Mouse (Mus musculus): ENCODE data around the gene Htr1f.
"Not testable (repeated sequence)": the region's sequence is repeated elsewhere in the genome, so short reads cannot be mapped to it uniquely, and the experiment has no call there.

The Htr1f gene

GRCm38 (mm10) chr16:65105184-65105931 lies at the start of gene Htr1f:
Htr1f (minus strand) TSS chr16:65105854.
- in situ Hi-C loops (cut with MboI; ENCODE audit: low sequenced_read_pairs): no loop called here

- in situ Hi-C loops (cut with MboI; ENCODE audit: low sequenced_read_pairs): no loop called here
These were observed 34.1 kb upstream of the Htr1f start for GRCm38 (mm10) chr16:65139771-65140170.

- in situ Hi-C loops (cut with MboI; ENCODE audit: low sequenced_read_pairs): no loop called here
These were observed 23.7 kb upstream of the Htr1f start for GRCm38 (mm10) chr16:65129391-65129790.

DNA sequence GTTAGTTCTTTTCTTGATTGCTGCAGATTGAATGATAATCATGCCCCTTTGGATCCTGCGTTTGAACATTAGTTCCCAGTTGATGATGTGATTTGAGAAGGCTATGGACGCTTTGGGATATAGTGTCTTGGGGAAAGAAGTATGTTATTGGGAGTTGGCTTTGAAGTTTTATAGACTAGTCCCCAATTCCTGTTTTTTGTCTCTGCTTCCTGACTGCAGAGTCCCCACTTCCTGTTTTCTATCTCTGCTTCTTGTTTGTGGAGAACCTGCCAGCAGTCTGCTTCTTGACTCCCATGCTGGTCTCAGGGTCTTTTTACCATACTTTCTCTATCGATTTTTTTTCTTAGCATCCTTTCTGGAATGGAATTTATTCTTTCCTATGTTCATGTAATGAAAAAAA lies 22.2 kb upstream of the Htr1f start:
- in situ Hi-C loops (cut with MboI; ENCODE audit: low sequenced_read_pairs): no loop called here

DNA sequence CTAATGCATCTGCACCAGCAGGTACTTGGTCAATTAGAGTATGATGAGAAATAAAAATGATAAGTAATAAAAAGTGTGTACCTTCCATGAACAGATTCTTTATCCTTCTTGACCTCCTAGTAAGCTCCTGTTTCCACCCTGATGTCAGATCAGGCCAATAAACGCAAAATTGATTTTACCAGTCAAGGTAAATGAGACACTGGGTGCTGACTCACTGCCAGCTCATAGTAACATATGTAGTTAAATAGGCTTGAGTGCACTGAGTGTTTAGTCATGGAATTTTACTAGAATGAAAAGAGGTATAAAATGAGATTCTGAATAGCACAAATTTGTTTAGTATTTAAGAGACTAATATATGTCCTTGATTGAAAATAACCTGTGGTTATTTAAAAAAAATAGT lies 6.6 kb upstream of the Htr1f start:
- in situ Hi-C loops (cut with MboI; ENCODE audit: low sequenced_read_pairs): no loop called here

GRCm38 (mm10) chr16:65093552-65093951 lies 12.1 kb downstream of the Htr1f start:
- in situ Hi-C loops (cut with MboI; ENCODE audit: low sequenced_read_pairs): no loop called here

GRCm38 (mm10) chr16:65083475-65083874 lies 22.2 kb downstream of the Htr1f start:
- in situ Hi-C loops (cut with MboI; ENCODE audit: low sequenced_read_pairs): no loop called here

GRCm38 (mm10) chr16:65069867-65070266 lies 35.8 kb downstream of the Htr1f start:
- in situ Hi-C loops (cut with MboI; ENCODE audit: low sequenced_read_pairs): no loop called here

- in situ Hi-C loops (cut with MboI; ENCODE audit: low sequenced_read_pairs): no loop called here
These were observed 39.4 kb downstream of the Htr1f start for GRCm38 (mm10) chr16:65066264-65066663.

DNA sequence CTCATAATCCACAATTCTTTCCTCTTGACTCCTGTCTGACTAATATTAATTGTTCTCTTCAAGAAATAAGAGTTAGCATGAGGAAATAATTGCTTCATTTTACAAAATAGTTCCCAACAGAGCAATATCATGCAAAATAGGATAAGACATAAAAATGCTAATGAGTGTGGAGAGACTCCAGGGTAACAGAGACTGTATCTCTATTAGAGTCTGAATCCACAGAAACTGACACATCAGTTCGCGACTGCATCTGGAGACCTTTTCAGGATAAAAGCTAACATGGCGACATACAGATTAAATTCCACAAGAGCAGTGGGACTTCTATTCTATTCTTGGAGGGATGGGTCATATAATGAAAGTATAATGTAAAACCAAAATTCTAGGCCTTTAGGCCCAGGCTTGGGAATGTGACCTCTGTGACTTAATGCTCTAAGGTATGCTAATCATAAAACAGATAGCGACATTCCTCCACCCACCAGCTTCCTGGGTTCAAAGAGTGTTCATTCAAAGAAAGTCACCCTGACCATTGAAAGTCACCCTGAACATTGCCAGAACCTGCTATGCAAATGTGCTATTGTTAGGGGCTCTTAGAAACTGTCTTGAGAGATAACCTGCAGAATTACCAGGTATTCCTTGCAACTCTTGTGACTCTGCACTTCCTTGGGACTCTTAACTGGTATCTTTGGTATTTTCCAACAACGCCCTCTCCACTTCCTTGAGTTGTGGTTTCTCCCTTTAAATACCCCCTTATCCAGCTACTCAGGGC lies 67.8 kb downstream of the Htr1f start:
- in situ Hi-C loops (cut with MboI; ENCODE audit: low sequenced_read_pairs): not testable (repeated sequence)

- in situ Hi-C loops (cut with MboI; ENCODE audit: low sequenced_read_pairs): no loop called here
These were observed 76.0 kb downstream of the Htr1f start for GRCm38 (mm10) chr16:65029675-65030074.

GRCm38 (mm10) chr16:65022364-65022763 lies 83.3 kb downstream of the Htr1f start:
- in situ Hi-C loops (cut with MboI; ENCODE audit: low sequenced_read_pairs): no loop called here

- in situ Hi-C loops (cut with MboI; ENCODE audit: low sequenced_read_pairs): no loop called here
These were observed 86.9 kb downstream of the Htr1f start for GRCm38 (mm10) chr16:65018710-65019109.

DNA sequence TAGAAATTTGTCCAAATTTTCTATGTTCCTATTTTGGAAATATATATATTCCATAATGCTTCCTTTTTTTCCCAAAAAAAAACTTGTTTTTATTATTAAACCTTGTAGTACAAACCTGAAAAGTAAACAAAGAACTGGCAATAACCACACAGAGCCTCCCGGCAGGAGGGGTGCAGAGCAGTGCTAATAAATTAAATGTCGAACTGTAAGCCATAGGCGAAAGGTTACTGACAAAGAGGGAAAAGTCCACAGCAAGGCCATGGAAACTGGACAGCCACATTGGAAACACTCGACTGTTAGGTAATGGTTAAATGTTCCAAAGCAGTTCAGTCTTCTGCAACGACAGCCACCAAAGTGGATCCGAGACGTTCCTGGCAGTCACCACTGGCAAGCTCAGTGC lies 87.5 kb downstream of the Htr1f start:
- in situ Hi-C loops (cut with MboI; ENCODE audit: low sequenced_read_pairs): no loop called here

GRCm38 (mm10) chr16:65017566-65017965 lies 88.1 kb downstream of the Htr1f start:
- in situ Hi-C loops (cut with MboI; ENCODE audit: low sequenced_read_pairs): no loop called here

- in situ Hi-C loops (cut with MboI; ENCODE audit: low sequenced_read_pairs): no loop called here
These were observed 90.4 kb downstream of the Htr1f start for GRCm38 (mm10) chr16:65015241-65015640.

- in situ Hi-C loops (cut with MboI; ENCODE audit: low sequenced_read_pairs): no loop called here
These were observed 103.4 kb downstream of the Htr1f start for GRCm38 (mm10) chr16:65001993-65002821.

GRCm38 (mm10) chr16:64989279-64989800 lies 116.3 kb downstream of the Htr1f start:
- in situ Hi-C loops (cut with MboI; ENCODE audit: low sequenced_read_pairs): no loop called here

GRCm38 (mm10) chr16:64987564-64987963 lies 118.1 kb downstream of the Htr1f start:
- in situ Hi-C loops (cut with MboI; ENCODE audit: low sequenced_read_pairs): no loop called here

DNA sequence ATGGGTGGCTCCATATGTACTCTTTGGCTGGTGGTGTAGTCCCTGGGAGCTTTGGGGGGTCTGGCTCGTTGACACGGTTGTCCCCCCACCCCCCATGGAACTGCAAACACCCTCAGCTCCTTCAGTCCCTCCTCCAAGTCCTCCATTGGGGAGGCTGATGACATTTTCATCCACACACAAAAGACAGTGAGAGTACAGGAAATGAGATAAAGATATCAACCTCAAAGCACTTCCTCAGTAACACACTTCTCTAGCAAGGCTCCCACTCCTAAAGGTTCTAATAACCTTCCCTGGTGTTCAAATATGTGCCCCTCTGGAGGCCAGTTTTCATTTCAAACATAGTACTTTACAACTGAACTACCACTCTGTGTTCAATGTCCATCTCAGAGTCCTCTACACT lies 118.6 kb downstream of the Htr1f start:
- in situ Hi-C loops (cut with MboI; ENCODE audit: low sequenced_read_pairs): no loop called here

GRCm38 (mm10) chr16:64974636-64975035 lies 131.0 kb downstream of the Htr1f start:
- in situ Hi-C loops (cut with MboI; ENCODE audit: low sequenced_read_pairs): no loop called here
